Mouse (Mus musculus) ES-E14 (cell line): ENCODE measurements around the gene Rsbn1l.
"Not testable (repeated sequence)": the region's sequence is repeated elsewhere in the genome, so short reads cannot be mapped to it uniquely, and the experiment has no call there.

Experiments
- CHD2 ChIP-seq: IDR thresholded peaks from 2 replicates; pipeline ENCODE4 v1.6.1; 2014; ENCODE audit warnings: mild to moderate bottlenecking, low read depth, low read length, inconsistent platforms
- MAFK ChIP-seq: IDR thresholded peaks from 2 replicates; pipeline ENCODE4 v1.6.1; 2014; ENCODE audit warnings: mild to moderate bottlenecking, low read depth, low read length, inconsistent platforms; ENCODE audit not compliant: insufficient read depth
- ZC3H11A ChIP-seq: IDR thresholded peaks from 2 replicates; pipeline ENCODE4 v1.6.1; 2012; ENCODE audit warnings: low read depth, mild to moderate bottlenecking, inconsistent platforms, low read length, borderline replicate concordance
- ZNF384 ChIP-seq: IDR thresholded peaks from 2 replicates; pipeline ENCODE4 v1.6.1; 2012; ENCODE audit warnings: low read depth, low read length, inconsistent platforms

DNA sequence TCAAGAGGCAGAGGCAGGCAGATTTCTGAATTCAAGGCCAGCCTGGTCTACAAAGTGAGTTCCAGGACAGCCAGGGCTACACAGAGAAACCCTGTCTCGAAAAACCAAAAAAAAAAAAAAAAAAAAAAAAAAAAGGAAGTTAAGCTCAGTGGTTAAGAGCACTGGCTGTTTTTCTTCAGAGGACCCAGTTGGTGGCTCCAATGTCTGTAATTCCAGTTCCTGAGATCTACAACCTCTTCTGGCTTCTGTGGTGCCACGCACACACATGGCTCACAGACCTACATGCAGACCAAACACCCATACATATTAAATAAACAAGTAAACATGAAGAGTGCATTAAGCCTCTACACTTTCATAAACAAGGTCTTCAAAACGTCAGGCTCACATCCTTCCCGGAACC lies 12.4 kb downstream of the Rsbn1l start:
- not testable (repeated sequence) for TF ChIP-seq CHD2, MAFK, ZC3H11A
- TF ChIP-seq ZNF384: peak; percentile 49; the same call in 1 of the 2 replicates
